Mouse (Mus musculus) heart, adult 11 months (tissue): ENCODE measurements around the gene Mxra8.
A peak's percentile ranks its signal among the peaks of the same experiment; 100 is the strongest.

Experiments used
- DNase-seq: peaks from one replicate; pipeline ENCODE4 v3.0.0; 2022

Gene Mxra8

DNA sequence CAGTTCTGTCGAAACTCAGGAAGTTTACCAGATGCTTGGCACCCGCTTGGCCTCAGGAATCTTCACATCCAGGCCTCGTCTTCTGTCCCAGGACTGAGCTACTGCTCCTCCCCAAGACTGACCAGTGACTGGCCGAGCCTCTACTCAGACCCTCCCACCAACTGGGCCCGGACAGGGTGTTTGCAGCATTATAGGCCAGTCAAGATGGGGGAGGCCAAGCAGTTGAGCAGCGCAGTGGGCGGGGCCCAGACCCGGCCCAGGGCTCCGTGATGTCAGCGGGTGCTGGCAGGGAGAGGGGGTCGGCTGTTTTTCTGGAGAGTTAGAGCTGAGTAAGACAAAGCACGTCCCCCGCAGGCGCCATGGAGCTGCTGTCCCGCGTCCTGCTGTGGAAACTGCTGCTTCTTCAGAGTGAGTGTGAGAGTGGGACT is at the start of gene Mxra8:
Mxra8 (plus strand) TSS at position 198 of the 428 bp plus-strand sequence.
- DNase-seq: peak; percentile 100

DNA sequence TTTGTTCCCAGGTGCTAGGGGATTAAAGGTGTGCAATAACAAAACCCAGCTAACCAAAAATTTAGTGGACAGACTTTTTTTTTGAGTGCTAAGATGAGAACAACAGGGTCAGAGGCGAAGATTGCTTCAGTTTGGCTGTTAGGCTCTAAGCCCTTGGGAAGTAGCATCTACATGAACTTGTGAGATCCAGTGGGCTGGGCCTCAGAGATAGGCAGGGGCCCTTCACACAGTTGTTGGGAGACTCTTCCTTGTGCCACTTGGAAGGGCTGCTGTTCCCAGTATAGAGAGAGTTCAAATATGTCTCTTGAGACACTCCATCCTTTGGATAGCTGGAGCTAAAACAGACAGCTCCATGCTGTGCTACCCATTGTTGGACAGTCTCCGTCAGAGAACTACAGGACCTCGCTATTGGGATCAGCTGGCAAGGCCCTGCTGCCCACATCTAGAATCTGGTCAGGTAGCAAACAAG is 49.4 kb upstream of the Mxra8 start, which contains the start of gene Ankrd65:
Ankrd65 (plus strand) TSS at position 419 of the 469 bp plus-strand sequence.
- DNase-seq: peak; percentile 81

DNA sequence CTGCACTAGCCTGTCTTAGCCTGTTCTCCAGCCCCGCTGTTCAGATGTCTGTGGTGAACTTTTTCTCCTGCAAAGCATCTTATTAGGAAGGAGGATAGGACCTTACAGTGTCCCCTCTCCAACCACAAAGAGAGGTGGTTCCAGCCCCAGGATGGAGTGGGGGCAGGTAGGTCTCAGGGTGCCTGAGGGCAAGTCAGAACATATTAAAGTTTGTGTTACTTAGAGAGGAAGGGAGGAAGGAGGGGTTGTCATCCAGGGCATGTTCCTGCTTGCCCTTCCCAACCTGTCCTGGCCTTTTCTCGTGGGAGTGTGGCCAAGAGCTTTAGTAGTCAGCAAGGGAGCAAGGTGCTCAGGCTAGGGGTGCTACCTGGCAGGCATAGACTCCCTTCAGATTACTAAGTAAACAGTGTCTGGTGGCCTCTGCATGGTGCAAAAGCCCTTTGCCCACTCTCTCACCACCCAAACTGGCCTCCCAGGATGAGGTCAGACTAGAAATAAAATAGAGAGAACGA is 48.8 kb upstream of the Mxra8 start:
- DNase-seq: peak; percentile 86

DNA sequence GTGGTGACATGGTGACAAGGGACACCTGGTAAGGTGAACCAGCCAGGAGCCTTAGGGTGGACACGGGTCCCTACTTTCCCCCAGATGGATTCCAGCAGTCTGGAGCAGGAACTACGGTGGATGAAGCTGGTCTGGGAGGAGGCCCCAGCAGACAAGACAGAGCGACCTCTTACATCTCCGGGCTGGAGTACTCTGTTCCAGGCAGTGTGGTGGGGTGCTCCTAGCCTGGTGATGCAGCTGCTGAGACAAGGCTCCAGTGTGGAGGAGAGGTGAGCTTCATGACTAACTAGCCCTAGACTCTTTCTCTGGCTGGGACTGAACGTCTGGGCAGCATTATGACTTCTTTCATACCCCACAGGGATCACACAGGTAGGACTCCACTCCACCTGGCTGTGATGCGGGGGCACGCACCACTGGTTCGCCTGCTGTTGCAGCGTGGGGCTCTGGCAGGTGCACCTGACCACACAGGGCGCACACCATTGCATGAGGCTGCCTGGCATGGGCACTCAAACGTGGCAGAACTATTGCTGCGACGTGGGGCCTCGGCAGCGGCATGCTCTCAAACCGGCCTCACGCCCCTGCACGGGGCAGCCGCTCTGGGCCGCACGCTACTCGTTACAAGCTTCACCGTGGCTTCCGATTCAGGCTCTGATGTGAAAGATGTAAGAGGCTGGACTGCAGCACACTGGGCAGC is 48.1 kb upstream of the Mxra8 start:
- DNase-seq: no peak

DNA sequence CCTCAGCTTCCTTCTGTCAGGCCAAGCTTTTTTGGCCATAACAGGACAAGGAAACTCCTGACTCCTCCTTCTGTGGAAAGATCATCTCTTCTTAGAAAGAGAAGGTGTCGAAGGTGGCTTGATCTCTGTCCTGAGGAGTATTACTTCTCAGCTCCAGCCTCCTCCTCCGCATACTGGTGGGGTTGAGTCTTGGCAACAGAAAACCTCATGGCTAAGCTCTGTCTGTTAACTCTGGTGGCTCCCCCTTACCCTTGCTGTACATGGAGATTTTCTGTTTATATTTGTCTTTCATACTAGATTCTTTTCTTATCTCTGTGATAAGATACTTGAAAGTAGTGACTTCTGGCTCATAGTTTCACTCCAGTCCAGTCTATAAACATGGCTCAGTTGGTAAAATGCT is 45.8 kb upstream of the Mxra8 start:
- DNase-seq: peak; percentile 72

DNA sequence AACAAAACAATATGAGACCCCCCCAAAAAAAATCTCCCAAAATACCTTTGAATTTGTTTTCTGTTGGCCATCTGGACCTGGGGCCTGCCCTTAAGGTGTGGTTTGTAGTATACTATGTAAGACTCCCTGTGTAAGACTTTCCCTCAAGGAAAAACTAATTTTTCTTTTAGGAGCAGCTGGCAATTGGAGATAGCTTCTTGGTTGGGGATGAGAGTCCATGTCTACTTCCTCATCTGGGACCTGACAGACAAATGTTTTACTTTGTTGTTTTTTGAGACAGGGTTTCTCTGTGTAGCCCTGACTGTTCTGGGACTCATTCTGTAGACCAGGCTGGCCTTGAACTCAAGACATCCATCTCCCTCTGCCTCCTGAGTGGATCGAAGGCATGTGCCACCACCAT is 37.4 kb upstream of the Mxra8 start:
- peak; percentile 33 for DNase-seq

DNA sequence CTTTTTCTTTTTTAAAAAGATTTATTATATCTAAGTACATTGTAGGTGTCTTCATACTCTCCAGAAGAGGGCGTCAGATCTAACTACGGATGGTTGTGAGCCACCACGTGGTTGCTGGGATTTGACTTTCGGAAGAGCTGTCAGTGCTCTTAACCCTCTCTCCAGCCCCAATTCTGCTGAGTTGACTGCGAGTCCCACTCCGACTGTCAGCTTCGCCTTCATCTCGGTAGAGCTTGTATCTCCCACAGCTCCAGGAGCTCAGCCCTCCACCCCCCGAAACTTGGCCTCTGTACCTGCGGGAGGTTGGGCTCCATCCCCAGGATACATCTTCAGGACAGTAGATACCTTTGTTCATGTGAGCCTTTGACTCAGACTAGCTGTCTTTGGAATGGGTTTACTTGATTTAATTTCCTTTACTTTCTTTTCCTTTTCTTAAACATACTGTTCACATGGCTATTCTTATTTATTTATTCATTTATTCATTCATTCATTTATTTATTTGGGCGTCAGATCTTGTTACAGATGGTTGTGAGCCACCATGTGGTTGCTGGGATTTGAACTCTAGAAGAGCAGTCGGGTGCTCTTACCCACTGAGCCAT is 36.6 kb upstream of the Mxra8 start, which contains the start of gene Mrpl20:
Mrpl20 (plus strand) TSS at position 138 of the 599 bp plus-strand sequence.
- peak; percentile 87 for DNase-seq

DNA sequence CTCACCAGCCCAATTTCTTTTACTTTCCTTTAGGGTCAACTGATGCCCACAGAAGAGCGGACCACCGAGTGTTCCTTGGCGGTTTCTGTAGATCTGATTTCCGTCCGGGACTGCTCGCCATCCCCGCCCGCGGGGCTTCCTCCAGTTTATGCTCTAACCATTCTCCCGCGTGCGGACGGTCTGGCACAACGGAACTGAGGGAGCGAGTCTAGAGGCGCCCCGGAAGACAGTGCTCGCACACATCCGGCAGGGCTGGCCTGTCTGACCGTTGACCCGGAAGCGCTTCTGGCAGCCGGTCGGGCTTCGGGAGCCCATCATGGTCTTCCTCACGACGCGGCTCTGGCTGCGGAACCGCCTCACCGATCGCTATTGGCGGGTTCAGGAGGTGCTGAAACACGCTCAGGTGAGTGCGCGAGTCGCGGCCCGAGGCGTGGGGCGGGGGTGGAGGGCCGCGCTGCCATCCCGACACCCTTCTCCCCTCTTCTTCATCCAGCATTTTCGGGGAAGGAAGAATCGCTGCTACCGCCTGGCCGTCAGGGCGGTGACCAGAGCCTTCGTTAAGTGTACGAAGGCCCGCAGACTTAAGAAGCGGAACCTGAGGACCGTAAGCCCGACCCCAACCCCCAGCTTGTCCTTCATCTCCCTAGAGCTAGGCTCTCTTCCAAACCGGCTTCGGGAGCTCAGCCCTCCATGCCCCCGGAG is 36.0 kb upstream of the Mxra8 start:
- DNase-seq: peak; percentile 99

DNA sequence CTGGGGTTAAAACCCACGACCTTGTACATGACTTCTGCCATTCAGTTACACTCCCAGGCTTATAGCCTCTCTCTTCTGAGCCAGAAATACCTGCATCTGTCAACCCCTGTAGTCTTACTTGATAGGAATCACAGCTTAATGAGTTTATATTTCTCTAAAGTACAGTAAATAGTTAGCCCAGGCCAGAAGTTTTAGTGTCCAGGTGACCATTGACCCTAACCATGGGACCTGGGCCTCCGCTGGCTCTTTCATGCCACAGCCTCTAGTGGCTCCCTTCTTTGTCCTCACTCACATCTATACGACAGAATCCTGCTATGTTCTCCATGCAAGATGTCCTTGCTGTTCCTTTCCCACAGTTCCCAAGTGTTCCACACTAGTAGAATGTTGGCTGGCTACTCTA is 31.6 kb upstream of the Mxra8 start:
- peak; percentile 41 for DNase-seq

DNA sequence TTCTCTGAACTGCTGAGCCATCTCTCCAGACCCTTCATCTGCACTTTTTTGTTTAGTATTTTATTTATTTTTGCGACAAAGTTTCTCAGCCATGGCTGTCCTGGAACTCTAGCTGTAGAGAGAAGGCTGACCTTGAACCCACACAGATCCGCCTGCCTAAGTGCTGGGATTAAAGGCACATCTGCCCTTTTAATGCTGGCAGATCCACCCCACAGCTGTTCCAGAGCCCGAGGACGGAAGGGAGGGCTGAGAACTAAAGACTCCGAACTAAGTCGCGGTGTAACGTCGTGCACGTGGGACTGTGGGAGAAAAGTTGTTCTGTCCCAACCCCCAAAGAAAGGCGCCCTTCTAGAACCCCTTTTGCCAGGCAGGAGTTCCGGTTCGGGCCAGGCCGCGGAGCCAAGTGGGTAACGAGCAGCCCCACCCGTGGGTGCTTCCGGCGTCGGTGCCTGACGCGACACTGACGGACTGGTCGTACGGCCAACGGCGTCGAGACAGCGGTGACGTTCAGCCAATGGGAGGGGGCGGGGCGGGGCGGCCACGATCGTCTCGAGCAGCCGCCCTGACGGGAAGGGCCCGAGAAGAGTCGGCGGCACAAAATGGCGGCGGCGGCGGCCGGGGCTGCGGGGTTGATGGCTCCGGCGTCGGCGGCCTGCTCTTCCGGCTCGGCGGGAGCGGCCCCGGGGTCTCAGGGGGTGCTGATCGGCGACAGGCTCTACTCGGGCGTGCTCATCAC is 27.4 kb upstream of the Mxra8 start, which contains the start of gene Ccnl2:
Ccnl2 (plus strand) TSS at position 561 of the 736 bp plus-strand sequence.
- DNase-seq: peak; percentile 99

DNA sequence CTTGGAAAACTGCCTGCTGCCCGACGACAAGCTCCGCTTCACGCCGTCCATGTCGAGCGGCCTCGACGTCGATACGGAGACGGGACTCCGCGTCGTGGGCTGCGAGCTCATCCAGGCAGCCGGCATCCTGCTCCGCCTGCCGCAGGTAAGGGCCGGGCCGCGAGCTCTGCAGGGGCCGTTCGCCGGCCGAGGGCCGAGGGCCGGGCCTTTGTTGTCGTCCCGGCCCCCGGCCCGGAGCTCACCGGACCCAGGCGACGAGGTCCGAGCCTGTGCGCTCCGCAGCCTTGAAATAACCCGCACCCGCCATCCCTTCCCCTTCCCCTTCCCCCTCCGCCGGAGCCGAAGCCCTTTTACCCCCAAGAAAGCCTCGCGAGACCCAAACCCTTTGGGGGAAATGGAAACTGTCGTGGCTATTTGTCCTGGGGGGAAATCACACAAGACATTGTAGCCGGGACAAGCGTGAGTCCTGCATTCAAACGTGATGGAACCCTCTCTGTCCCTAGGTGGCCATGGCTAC is 26.8 kb upstream of the Mxra8 start:
- DNase-seq: peak; percentile 92

DNA sequence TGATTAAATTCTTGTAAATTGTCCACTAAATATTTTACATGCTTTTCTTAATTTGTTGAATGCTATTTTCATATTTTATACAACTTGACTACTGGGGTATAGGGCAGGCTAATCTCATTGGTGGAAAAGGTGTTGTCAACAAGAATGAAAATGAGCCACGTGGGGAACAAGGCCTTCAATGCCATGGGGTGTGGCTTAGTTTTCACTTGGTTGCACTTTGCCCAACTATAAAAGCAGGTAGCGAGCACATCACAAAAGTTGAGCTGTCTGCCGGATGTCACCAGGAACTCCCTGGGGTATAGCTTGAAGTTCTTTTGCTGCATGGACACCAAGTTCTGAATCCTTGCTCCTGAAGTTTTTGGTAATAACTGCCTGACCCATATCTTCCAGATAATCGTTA is 21.9 kb upstream of the Mxra8 start:
- peak; percentile 64 for DNase-seq

DNA sequence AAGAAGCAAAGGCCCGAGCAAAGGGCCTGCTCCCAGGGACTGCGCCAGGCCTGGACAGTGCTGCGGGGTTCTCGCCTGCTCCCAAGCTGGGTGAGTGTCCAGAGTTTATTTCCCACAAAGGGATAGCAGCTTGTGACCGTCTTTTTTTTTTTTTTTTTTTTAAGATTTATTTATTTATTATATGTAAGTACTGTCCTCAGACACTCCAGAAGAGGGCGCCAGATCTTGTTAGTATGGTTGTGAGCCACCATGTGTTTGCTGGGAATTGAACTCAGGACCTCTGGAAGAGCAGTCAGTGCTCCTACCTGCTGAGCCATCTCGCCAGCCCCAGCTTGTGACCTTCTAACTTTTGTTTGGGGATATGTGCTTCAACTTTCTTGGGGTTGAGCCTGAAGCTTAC is 18.5 kb upstream of the Mxra8 start:
- DNase-seq: peak; percentile 85

DNA sequence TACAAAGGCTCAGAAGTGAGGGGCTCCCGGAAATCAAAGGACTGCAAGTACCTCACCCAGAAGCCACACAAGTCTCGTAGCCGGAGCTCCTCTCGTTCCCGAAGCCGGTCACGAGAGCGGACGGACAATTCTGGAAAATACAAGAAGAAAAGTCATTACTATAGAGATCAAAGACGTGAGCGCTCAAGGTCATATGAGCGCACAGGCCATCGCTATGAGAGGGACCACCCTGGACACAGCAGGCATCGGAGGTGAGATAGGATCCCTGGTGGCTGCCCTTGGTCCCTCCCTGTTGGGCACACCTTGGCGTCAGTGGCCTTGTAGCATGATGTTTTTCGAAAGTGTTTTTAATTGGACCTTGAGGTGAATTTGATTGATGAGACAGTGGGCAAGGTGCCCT is 16.0 kb upstream of the Mxra8 start:
- no peak for DNase-seq

DNA sequence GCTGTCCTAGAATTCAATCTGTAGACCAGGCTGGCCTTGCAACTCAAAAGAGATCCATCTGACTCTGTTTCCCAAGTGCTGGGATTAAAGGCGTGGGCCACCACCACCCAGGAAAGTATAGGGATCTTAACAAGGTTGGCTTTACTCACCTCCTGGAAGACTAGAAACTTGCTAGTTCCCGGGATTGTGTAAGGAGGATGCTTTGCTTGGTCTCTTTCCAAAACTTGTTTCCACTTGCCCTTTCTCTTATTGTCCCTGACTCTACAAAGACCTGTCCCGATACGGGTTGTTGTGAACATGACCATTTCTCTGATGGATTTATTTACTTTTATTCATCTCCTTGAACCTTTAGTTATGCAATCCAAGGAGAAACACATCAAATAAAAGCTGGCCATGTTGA is 9.6 kb upstream of the Mxra8 start:
- no peak for DNase-seq

DNA sequence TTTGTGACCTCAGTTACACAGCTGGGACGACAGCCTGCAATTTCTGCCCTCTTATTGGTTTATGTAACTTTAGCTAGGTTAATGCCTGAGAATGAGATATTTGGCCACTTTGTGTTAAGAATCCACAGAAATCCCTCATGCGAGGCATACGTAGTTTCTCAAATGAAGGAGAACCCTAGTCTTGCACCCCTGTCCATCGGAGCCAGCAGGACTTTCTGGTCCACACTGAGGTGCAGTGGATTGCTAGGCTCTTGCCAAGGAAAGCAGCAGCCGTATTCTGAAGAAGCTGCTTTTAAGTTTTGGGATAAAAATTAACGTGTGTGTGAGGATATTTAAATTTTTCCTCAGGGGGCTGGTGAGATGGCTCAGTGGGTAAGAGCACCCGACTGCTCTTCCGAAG is 8.9 kb upstream of the Mxra8 start:
- no peak for DNase-seq

DNA sequence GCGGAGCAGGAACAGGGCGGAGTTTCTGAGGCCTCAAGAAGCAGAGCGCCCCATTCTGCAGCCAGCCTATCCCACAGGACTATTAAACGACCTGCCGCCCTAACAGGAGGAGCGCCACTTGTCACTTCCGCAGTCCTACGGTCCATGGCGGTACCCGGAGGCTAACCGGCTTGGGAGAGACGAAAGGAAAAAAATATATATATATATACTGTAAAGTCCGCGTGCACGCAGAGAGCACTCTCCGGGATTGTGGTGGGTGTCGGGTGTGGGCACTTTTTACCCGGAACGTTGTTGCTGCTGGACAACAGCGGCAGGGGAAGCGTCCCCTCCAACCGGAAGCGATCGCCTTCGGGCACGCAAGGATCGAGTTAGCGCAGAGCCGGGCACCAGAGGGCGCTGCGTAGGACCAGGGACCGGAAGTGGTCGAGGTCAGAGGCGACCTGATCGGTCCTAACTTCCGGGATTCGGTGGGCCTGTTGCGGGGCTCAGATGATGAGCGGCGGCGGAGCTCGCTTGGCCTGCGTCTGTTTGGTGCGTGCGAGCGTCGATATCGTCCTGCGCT is 8.2 kb upstream of the Mxra8 start, which contains the start of gene Aurkaip1:
Aurkaip1 (plus strand) TSS at position 68 of the 562 bp plus-strand sequence.
- peak; percentile 99 for DNase-seq

DNA sequence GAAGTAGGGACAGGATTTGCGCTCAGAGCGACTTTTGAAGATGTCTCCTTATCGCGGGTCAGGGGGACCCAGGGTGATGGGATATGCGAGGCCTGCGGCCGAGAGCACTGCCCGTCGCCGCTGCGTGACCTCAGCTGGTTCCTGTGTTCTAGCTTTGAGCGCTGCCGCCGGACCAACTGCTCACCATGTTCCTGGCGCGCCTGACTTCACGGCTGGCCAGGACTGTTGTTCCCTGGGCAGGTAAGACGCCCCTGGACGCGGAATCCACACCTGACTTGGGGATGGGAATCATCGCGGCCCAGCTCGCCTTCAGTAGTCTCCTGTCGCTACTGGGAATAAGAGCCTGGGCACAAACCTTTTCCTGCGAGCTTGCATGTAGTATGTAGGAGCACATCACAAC is 7.6 kb upstream of the Mxra8 start:
- DNase-seq: no peak

DNA sequence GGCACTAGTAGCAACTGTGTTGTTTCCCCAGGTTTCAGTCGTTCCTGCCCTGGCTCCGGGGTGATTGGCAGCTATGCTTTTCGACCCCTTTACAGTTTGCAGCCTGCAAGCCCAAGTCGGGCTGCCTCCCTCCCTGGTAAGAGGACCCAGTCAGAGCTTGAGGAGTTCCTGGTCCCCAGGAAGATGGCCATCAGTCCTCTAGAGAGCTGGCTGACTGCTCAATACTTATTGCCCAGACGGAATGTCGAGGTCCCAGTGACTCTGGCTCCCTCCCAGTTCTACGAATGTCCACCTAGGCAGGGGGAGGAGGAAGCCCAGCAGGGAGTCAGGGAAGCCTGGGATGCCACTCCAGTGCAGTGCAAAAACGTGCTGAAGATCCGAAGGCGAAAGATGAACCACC is 7.2 kb upstream of the Mxra8 start:
- DNase-seq: peak; percentile 92

DNA sequence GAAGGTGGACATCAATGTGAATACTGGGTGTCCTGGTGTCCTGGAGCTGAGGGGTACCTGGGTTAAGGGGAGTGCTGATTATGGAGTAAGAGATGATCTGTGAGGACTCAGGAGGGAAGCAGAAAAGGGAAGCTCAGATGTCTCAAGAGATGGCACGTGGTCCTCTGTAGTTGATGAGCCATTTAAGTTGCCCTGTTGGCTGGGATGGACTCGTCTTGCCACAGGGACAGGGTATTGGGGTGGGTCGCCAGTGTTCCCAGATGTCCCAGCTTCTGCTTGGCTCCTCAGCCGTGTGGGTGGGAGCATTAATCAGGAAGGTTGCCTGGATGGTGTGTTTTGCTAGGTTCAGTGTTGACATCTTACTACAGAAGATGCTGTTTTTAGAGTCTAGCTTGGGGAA is 6.2 kb upstream of the Mxra8 start:
- peak; percentile 94 for DNase-seq

DNA sequence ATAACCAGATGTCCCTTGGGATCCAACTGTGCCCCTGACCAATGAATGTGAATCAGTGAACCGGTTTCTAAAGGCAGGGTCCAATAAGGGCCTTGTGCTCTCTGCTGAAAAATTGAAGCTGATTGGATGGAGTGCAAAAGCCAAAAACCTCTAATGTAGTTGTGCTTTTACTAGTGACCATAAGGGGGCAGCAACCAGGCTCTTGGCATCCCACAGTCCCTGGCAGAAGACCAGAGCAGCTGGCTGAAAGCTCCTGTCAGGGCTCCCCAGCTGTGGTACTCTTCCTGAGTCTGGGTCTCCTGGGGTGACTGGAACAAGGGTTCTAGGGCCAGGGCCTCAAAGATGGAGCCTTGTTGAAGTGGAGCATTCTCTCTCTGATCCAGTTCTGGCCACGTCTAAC is 5.6 kb upstream of the Mxra8 start:
- DNase-seq: peak; percentile 98

DNA sequence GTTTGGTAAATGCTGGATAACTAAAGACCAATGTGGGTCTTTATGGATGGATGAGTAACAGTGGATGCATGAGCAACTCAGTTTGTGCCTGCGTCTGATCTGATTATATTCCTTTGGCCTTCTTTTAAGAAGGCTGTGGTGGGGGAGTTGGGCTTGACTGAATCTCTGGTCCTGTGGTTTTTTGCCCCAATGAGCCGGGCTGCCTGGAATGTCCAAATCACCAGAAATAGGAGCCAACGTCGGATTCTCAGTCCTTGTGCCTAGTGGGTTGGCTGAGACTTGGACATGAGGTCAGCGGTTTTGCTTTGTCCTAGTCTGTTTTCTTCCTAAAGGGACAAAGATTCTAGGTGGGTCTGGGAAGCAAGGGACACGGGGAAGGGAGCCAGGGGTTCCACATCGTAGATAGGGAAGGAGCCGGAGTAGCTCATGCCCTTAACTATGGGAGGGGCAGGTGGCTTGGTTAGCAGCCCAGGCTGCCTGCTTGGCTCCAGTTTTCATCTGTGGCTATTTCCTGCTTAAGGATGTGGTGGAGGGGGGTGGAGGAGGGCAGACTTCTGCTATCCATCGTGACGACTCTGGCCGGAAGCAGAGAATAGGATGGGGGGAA is 2.0 kb upstream of the Mxra8 start:
- DNase-seq: peak; percentile 99
